Mouse (Mus musculus): Measurements from ENCODE around the gene Ptma.
A peak's percentile ranks its signal among the peaks of the same experiment; 100 is the strongest.
"Not testable (repeated sequence)": the region's sequence is repeated elsewhere in the genome, so short reads cannot be mapped to it uniquely, and the experiment has no call there.

Gene Ptma

DNA sequence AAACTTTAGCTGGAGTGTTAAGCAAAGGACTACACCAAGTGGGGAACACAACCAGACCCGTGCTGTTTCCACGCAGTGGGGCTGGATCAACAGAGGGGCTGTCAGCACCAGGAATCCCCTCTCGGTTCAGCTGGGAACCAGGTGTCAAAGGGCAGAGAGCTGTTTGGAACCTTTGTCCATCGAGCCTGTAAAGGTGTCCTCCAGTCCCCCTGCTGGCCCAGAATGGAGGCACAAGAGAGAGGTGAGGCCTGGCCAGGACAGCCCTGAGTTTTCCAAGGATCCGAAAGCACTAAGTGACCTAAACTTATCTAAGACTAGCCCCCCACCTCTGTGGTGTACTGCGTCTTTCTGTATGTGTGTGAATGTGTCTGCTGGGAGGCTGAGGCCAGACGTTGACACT is 6.2 kb upstream of the Ptma start:
- no peak for DNase-seq (ENCODE audit: low read depth)

- DNase-seq (ENCODE audit: low read depth): no peak
Measured at GRCm38 (mm10) chr1:86522286-86522871, 4.1 kb upstream of the Ptma start.

- no peak for DNase-seq (ENCODE audit: low read depth)
Measured at GRCm38 (mm10) chr1:86523776-86524618, 2.5 kb upstream of the Ptma start.

DNA sequence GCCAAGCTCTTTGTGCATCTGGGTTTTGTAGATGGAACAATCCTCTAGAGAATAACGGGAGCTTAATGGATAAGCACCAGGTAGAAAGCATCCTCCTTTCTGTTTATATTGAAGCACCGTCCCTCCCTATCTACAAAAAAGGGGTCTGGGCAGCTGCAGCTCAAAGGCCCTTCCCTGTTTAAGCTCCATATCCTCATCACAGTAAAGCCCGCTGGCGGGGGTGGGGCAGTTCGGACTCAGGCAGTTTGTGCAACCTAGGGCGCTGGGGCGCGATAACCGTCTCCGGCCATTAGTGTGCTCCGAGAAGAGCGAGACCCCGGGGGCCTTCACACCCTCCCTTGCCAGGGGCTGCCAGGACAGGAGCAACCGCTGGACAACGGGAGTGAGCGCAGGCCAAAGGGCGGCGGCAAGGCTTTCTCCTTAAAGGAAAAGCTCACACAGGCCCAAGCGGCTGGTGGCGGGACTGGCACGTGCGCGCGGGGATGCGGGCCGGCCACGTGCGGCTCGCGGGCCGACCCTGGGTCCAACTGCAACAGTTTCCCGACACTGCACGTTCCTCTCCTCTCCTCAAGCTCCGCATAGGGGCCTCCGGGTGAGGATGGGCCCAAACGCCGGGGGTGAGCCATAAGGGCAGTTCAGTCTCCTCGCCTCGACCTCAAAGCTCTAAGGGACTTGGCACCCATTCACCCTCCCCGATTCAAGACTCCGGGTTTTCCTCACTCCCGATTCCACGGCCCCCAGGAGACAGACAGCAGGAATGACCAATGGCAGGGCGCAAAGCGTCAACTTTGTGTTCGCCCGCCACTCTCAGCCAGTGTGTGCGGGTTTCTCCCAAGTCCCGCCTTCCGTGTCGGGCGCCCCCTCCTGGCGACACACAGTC is 1.7 kb upstream of the Ptma start:
- peak; percentile 97 for DNase-seq (ENCODE audit: low read depth)

DNA sequence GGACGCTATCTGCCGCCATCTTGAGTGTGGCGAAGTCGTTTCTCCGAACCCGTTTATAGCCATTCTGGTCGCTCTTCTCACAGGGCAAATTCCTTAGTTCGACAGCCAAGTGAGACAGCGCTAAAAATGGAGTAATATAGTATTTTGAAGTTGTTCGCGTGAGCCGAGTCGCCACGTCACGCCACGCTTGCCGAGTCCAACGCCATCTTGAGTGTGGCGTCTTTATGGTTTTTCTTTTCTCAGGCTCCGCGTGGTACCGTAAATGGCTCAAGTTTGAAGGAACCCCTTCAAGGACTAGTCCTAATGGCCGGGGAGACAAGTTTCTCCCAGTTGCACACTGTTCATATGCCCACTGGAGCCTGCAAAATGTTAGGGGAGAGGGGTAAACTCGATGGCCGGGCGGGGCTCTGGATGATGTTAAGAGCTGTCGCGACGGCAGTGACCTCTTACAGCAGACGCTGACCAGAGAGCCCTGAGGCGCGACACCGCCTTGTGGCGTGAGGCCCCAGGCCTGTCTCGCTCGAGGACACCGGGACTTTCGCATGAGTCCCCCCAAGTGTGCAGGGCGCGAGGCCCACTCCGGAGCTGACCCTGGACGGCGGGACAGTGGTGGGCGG is 919 bp upstream of the Ptma start:
- no peak for DNase-seq (ENCODE audit: low read depth)

DNA sequence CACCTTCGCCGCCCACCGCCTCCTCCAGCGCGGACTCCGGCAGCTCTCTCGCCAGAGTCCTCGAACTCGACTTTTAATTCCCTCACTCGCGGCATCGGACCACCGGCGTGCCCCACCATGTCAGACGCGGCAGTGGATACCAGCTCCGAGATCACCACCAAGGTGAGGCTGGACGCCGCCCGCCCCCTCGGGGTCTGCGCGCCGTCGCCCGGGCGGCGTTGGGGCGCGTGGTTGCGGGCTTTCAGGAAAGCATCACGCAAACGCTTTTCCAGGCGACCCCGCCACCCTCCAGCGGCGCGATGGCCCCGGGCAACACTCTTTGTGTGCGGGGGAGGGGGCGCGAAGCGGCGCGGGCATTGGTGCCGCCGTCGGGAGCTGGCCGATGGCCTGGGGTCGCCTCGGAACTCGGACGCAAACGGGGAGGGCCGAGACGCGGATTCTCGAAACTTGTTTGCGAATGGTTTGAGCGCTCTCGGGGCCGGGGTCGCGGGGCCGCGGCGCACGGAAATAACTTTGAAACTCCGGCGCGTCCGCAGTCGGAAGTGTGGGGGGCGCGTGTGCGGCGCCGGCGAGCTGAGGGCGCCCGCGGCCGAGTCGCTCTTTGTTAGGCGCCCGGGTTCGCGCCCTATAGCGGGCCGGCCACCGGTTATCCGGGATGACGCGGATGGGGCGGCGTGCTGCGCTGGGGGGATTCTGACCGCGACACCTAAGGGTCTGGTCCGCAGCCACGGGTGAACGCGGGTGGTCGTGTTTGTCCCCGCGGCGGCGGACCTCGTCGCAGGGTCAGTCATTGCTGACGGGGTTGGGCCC is 468 bp downstream of the Ptma start:
- DNase-seq (ENCODE audit: low read depth): no peak

- no peak for DNase-seq (ENCODE audit: low read depth)
Measured at GRCm38 (mm10) chr1:86527599-86528486, 1.3 kb downstream of the Ptma start.

DNA sequence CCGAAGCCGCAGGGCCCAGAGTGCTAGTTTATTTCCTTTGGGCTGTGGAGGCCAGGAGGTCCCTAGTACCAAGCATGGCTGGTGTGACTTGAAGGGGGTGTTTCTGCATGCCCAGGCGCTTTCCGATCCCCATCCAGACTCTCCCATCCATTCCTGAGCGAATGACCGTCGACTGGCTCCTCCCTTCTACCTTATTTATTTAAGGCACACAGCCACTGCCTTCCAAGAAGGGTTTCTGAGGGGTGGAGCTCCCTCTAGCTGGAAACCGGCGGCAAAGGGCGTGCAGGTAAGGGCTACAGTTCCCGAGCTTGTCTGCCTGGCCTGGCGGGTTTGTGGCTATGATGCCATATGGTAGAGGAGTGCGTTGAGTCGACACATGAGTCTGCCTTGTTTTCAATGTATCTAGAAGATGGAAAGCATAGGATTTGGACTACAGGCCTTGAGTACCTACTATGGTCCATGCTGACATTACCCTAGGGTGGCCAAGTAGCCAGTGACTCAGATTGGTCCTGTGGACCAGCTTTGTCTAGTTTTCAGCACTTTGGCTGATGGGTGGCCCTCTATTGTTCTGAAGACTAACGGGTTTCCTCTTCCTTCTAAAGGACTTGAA is 2.1 kb downstream of the Ptma start:
- DNase-seq (ENCODE audit: low read depth): no peak

- DNase-seq (ENCODE audit: low read depth): no peak
Measured at GRCm38 (mm10) chr1:86529590-86529989, 3.1 kb downstream of the Ptma start.

DNA sequence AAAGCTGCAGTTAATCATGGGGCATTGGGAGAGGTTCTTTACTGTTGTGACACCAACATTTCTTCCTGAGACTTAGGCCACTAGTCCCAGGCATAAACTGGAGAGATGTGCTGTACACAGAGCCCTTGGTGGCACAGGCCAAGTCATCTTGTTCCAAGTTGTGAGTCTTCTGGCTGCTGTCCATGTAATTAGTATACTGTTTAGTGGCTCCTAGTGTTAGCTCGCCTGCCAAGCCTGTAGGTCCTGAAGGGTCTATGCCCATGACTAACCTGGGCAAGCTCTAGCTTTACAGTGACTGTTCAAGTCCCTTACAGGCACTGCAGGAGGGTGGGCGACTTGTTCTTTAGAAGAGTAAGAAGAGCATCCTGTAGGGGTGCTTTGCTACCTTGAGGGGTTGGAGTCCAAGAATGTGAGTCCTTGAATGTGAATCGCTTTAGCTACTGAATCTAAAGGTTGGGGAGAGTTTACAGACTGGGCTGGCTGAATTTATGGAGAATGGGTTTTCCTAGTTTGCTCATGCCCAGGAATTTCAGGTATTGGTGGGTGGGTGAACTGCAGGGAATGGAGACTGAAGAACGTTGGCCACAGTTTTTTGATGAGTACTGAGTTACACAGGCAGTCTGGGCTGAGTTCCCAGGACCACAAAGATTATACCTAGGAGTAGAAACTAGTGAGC is 4.5 kb downstream of the Ptma start:
- no peak for DNase-seq (ENCODE audit: low read depth)

DNA sequence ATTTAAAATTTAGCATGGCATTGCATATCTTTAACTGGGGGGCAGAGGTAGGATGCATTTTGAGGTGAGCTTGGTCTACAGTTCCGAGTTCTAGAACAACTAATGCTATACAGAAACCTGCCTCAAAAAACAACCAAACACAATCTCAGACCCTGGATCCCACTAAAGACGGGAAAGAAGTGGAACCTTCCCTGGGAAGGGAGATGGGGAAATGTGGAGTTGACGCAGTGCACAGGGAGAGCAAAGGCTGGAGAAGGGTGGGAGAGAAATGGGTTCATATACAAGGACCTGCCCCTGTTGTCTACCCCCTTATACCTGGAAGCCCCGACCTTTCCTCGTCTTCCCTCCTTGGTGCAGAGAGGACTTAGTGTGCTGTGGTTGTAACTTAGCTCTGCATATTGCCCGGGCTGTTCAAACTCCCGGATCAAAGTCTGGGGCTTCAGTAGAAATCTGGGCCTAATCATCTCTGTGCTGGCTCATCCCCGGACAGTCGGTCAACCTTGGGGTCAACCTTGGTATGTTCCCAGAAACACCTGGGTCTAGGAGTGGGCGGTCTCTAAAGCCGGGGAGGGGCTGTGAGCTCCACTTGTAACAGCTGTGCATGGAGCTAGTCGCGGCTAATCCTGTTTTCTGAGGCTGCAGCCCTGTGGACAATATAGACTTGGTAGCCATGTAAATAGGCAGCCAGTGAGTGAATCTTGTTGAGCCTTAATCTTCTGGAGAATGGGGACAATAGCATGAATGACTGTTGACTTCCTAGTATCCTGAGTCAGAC is 5.2 kb downstream of the Ptma start:
- no peak for DNase-seq (ENCODE audit: low read depth)

DNA sequence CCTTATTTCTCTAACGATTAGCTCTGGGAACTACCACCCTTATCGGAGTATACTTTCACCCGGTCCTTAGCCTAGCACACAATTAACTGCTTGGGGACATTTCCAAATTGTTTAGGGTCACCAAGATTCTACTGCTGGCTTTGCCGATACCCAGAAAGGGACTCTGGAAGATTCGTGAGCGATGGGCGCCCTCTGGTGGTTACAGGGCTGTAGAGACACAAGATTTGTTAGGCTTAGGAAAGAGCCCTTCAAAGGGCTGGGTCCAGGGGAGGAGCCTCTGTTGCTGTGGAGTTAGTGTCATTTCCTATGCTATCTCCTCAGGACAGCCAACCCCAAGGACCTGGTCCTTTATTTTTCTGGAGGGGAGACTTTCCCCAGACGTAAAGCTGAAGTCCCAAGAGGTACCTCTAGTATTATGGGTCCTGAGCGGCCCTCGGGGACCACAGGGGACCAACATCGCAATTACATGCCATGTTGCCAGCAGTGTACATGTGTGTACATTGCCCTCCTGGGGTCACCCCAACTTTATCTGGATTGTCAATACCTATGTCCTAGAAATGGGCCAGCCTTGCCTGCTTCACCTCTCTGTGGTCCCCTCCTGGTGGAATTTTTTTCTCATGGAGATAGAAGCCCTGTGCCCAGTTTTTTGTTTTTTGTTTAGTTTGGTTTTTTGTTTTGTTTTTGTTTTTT is 6.0 kb downstream of the Ptma start:
- peak; percentile 100 for DNase-seq (ENCODE audit: low read depth)

GRCm38 (mm10) chr1:86533411-86534130 is 7.0 kb downstream of the Ptma start:
- no peak for DNase-seq (ENCODE audit: low read depth)

GRCm38 (mm10) chr1:86538383-86538782 is 11.9 kb downstream of the Ptma start:
- DNase-seq (ENCODE audit: low read depth): no peak

DNA sequence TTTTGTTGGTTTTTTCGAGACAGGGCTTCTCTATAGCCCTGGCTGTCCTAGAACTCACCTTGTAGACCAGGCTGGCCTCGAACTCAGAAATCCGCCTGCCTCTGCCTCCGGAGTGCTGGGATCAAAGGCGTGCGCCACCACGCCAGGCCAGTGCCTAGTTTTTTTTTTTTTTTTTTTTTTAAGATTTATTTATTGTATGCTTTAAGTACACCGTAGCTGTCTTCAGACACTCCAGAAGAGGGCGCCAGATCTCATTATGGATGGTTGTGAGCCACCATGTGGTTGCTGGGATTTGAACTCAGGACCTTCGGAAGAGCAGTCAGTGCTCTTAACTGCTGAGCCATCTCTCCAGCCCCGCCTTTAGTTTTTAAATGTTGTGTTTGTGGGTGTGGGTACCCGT is 13.1 kb downstream of the Ptma start:
- DNase-seq (ENCODE audit: low read depth): not testable (repeated sequence)

- no peak for DNase-seq (ENCODE audit: low read depth)
Measured at GRCm38 (mm10) chr1:86542584-86542983, 16.1 kb downstream of the Ptma start.

DNA sequence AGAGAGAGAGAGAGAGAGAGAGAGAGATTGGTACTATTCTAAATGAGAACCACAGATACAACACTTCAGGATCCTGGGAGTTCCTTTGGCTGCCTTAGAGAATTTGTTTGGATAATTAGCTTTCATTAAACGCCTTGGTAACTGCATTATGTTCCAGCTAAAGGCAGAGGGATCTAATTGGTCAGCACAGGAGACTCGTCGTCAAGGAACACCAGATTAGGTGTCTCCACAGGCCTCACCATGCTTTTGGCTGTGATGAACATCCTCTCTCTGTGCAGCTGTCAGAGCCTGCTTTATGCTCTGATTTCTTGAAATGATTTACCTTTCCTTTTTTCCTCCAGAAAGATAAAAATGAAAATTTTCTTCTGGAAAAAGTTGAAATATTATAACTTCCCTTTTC is 20.3 kb downstream of the Ptma start:
- no peak for DNase-seq (ENCODE audit: low read depth)

All from c-Kit-positive CD71-negative TER-119-negative erythroid progenitor cells, embryonic 14.5 days (primary cell).